Mouse (Mus musculus) thymus, adult 18-20 months (tissue): ENCODE data around the gene Fam171a2.
"Not testable (repeated sequence)": the region's sequence is repeated elsewhere in the genome, so short reads cannot be mapped to it uniquely, and the experiment has no call there.

Source experiments
- DNase-seq, 2 experiments: peaks; one replicate each; pipeline ENCODE4 v3.0.0; 2022; ENCODE audit warnings: mixed read lengths in 2 of 2

Gene Fam171a2

DNA sequence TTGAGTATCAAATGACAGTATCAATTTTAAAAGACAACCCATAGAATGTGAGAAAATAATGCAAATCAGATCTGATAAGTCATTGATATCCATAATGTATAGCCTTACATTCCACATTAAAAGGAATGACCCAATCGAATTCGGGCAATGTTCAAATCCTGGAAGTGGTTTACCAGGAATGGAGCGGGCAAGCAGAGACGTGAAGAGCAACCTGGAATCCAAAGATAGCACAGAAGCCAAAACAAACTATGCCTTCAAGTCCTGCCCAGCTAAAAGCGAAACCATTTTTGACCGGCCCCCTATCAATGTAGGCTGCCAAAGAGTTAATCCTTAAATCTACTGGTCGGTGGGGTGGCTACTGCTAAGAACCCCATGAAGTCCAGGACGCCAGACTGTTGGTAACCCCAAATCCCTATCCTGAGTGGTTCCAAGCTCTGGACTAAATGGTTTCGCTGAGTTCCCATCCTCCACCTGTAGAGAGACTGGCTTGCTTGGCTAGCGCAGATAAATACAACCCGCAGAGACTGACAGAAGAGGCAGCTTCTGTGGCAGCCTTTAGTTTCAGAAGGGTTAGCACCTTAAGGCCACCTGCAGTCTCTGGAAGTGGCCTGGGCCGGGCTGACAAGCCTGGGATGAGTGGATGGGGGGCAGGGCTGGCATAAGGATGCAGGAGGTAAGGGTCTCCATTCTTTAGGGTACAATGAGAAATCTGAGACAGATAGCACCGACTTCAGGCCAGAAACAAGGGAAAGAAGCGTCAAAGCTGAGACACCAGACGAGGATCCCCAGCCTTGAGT is 54.8 kb downstream of the Fam171a2 start:
- no peak for DNase-seq

DNA sequence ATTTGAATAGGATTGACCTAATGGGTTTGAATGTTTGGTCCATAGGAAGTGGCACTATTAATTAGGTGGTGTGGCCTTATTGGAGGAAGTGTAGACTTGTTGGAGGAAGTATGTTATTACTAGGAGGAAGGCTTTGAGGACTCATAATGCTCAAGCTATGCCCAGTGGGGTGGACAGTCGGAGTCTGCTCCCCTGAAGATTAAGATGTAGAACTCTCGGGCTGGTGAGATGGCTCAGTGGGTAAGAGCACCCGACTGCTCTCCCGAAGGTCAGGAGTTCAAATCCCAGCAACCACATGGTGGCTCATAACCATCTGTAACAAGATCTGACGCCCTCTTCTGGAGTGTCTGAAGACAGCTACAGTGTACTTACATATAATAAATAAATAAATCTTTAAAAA is 58.0 kb downstream of the Fam171a2 start:
- not testable (repeated sequence) for DNase-seq
